Mouse (Mus musculus): ENCODE results near the gene Dennd2a. TPM values are rescaled to one million over a fixed set of nuclear protein-coding genes. Genes with fewer than 3 reads are reported as not detected.
"Not testable (repeated sequence)": the region's sequence is repeated elsewhere in the genome, so short reads cannot be mapped to it uniquely, and the experiment has no call there.

Gene Dennd2a
- total RNA-seq, 2 experiments from 2014 or later: 33.3 to 33.6 TPM

- no peak for DNase-seq (ENCODE audit: low spot score in 2 of 2)
These were observed 103.1 kb downstream of the Dennd2a start for GRCm38 (mm10) chr6:39454616-39455015.

GRCm38 (mm10) chr6:39453564-39453963, 104.1 kb downstream of the Dennd2a start:
- DNase-seq (ENCODE audit: low spot score in 2 of 2): no peak

GRCm38 (mm10) chr6:39451033-39451432, 106.6 kb downstream of the Dennd2a start:
- DNase-seq (ENCODE audit: low spot score in 2 of 2): no peak

- DNase-seq (ENCODE audit: low spot score in 2 of 2): no peak
These were observed 107.1 kb downstream of the Dennd2a start for GRCm38 (mm10) chr6:39450580-39450979.

- DNase-seq (ENCODE audit: low spot score in 2 of 2): no peak
These were observed 110.1 kb downstream of the Dennd2a start for GRCm38 (mm10) chr6:39447429-39448185.

GRCm38 (mm10) chr6:39445801-39446572, 111.7 kb downstream of the Dennd2a start:
- DNase-seq (ENCODE audit: low spot score in 2 of 2): no peak

- no peak for DNase-seq (ENCODE audit: low spot score in 2 of 2)
These were observed 114.8 kb downstream of the Dennd2a start for GRCm38 (mm10) chr6:39442786-39443287.

GRCm38 (mm10) chr6:39440207-39440606, 117.5 kb downstream of the Dennd2a start:
- no peak for DNase-seq (ENCODE audit: low spot score in 2 of 2)

GRCm38 (mm10) chr6:39437519-39437918, 120.1 kb downstream of the Dennd2a start:
- not testable (repeated sequence) for DNase-seq (ENCODE audit: low spot score in 2 of 2)

- no peak for DNase-seq (ENCODE audit: low spot score in 2 of 2)
These were observed 121.8 kb downstream of the Dennd2a start for GRCm38 (mm10) chr6:39435875-39436274.

GRCm38 (mm10) chr6:39434886-39435492, 122.7 kb downstream of the Dennd2a start:
- no peak for DNase-seq (ENCODE audit: low spot score in 2 of 2)

GRCm38 (mm10) chr6:39434111-39434885, 123.4 kb downstream of the Dennd2a start:
- DNase-seq (ENCODE audit: low spot score in 2 of 2): no peak

- no peak for DNase-seq (ENCODE audit: low spot score in 2 of 2)
These were observed 124.0 kb downstream of the Dennd2a start for GRCm38 (mm10) chr6:39433701-39434100.

- DNase-seq (ENCODE audit: low spot score in 2 of 2): no peak
These were observed 124.5 kb downstream of the Dennd2a start for GRCm38 (mm10) chr6:39433174-39433573.

GRCm38 (mm10) chr6:39430722-39431121, 126.9 kb downstream of the Dennd2a start:
- no peak for DNase-seq (ENCODE audit: low spot score in 2 of 2)

- DNase-seq (ENCODE audit: low spot score in 2 of 2): no peak
These were observed 128.5 kb downstream of the Dennd2a start for GRCm38 (mm10) chr6:39429007-39429788.

GRCm38 (mm10) chr6:39427276-39428003, 130.2 kb downstream of the Dennd2a start:
- no peak for DNase-seq (ENCODE audit: low spot score in 2 of 2)

GRCm38 (mm10) chr6:39426725-39427124, 130.9 kb downstream of the Dennd2a start:
- no peak for DNase-seq (ENCODE audit: low spot score in 2 of 2)

- DNase-seq (ENCODE audit: low spot score in 2 of 2): no peak
These were observed 132.5 kb downstream of the Dennd2a start for GRCm38 (mm10) chr6:39425181-39425580.

- DNase-seq (ENCODE audit: low spot score in 2 of 2): no peak
These were observed 134.0 kb downstream of the Dennd2a start for GRCm38 (mm10) chr6:39423686-39424085.

Data from layer of hippocampus, postnatal 10 days (tissue).